27 mouse cellular contexts compared by ENCODE assay signal in the genomic region with DNA sequence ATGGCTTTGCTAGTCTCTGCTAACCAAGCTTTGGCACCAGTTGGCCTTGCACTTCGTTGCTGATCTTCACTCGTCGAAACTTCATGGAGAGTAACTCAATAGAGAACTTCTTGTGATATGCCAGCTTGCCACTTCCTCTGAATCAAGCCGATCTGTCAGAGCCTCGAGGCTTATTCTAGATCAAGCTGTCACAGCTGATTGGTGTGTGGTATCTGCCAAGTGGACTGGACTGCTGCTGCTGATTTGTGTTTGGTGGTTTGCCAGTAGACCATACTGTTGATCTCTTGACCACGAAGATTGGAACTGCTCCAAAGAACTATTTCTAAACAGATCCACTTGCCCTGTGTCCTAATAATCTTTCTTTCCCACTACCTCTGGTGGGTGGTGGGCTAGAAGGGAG. TPM values are rescaled to one million over a fixed set of nuclear protein-coding genes. Genes with fewer than 3 reads are reported as not detected.
A peak's percentile ranks its signal among the peaks of the same experiment; 100 is the strongest.
DNase-seq lines count a peak whose midpoint lies in the region; ATAC-seq and TF ChIP-seq lines count a peak whose summit lies in the region.
"Had no signal": no experiment of that assay in that cellular context is flagged by ENCODE, and none has a peak within 500 bp of the region (broad histone marks: within the 10 kb centered on the region; RNA-seq: fewer than 3 reads in every experiment).

No protein-coding gene starts in this region.

- 16% methylated on average over 6 of the region's 6 CpGs for WGBS in liver, adult 2 months
- WGBS in liver, postnatal 0 days (ENCODE audit: insufficient replicate concordance), result 38% methylated on average over 6 of the region's 6 CpGs

- TF ChIP-seq CTCF in liver, adult 2 months (IDR thresholded peaks at IDR 0.05; ENCODE audit: low read depth, low read length), result no peak
- no peak for TF ChIP-seq CTCF in liver, postnatal 0 days (IDR thresholded peaks at IDR 0.05; ENCODE audit: low read depth)

- peaks cover 37% of the 10 kb centered on the region for H3K4me1 ChIP-seq in liver, adult 2 months (ENCODE audit: control insufficient read depth, insufficient read depth, low read length)
- H3K4me1 ChIP-seq in liver, postnatal 0 days (ENCODE audit: insufficient read depth), result peaks cover 55% of the 10 kb centered on the region
- H3K4me1 ChIP-seq: embryonic facial prominence, embryonic 15.5 days; hindbrain, embryonic 15.5 days; limb, embryonic 12.5 days; lung, embryonic 15.5 days had no signal

- peak; percentile 49 for ATAC-seq in erythroblast, adult 5-6 weeks (replicated peaks; ENCODE audit: low FRiP score, poor library complexity, severe bottlenecking)
- peak; percentile 58 for ATAC-seq in liver, postnatal 0 days

- DNase-seq in heart, adult 11 months, result peak; percentile 49
- no peak for DNase-seq in heart, adult 9 months (ENCODE audit: low spot score in 2 of 2)
- peak; percentile 98 for DNase-seq in liver, adult 2 months (ENCODE audit: extremely low read depth, low read depth, low spot score)
- no peak for DNase-seq in liver
- DNase-seq in liver, postnatal 0 days, result peak; percentile 54
- no peak for DNase-seq in thymus, postnatal 25 days
- DNase-seq in cerebellum, postnatal 36 days, result no peak
- DNase-seq: adrenal gland, adult 8-10 months; cerebellum, postnatal 25 days; heart, postnatal 4 days; layer of hippocampus, adult 9-11 months; retina, postnatal 1 day; right cerebral cortex, postnatal 4 days; thymus, adult 2 months had no signal

- 0 out of 2 replicates have a peak overlapping the region, but pooled peaks have one; percentile 20 for H3K9ac ChIP-seq in liver, adult 2 months (ENCODE audit: low read depth, low read length)
- no peak overlapping the region for H3K9ac ChIP-seq in liver, postnatal 0 days (replicated peaks)
- H3K9ac ChIP-seq: embryonic facial prominence, embryonic 15.5 days; hindbrain, embryonic 15.5 days; limb, embryonic 12.5 days; lung, embryonic 15.5 days; midbrain, embryonic 12.5 days had no signal

- H3K27ac ChIP-seq in liver, adult 2 months (replicated peaks; ENCODE audit: insufficient read depth, low read depth, low read length), result peak overlapping the region; percentile 84
- peak overlapping the region; percentile 89 for H3K27ac ChIP-seq in liver, postnatal 0 days (ENCODE audit: low read depth)
- H3K27ac ChIP-seq: embryonic facial prominence, embryonic 15.5 days; hindbrain, embryonic 15.5 days; kidney, postnatal 0 days; left cerebral cortex, adult 2 months; limb, embryonic 12.5 days; lung, embryonic 15.5 days; macrophage; midbrain, embryonic 12.5 days had no signal

- H3K36me3 ChIP-seq in liver, adult 2 months (ENCODE audit: control insufficient read depth, insufficient read depth, low read length), result no peaks in the 10 kb centered on the region
- H3K36me3 ChIP-seq in liver, postnatal 0 days (replicated peaks; ENCODE audit: insufficient read depth, low read length), result no peaks in the 10 kb centered on the region
- H3K36me3 ChIP-seq: embryonic facial prominence, embryonic 15.5 days; hindbrain, embryonic 15.5 days; limb, embryonic 12.5 days; lung, embryonic 15.5 days; midbrain, embryonic 12.5 days had no signal

- no peaks in the 10 kb centered on the region for H3K9me3 ChIP-seq in liver, postnatal 0 days (ENCODE audit: low read length)
- H3K9me3 ChIP-seq: embryonic facial prominence, embryonic 15.5 days; hindbrain, embryonic 15.5 days; limb, embryonic 12.5 days; lung, embryonic 15.5 days; midbrain, embryonic 12.5 days had no signal

- H3K27me3 ChIP-seq in liver, adult 2 months (ENCODE audit: control insufficient read depth, insufficient read depth, low read length), result no peaks in the 10 kb centered on the region
- no peaks in the 10 kb centered on the region for H3K27me3 ChIP-seq in liver, postnatal 0 days (ENCODE audit: insufficient read depth, low read length)
- H3K27me3 ChIP-seq: embryonic facial prominence, embryonic 15.5 days; hindbrain, embryonic 15.5 days; limb, embryonic 12.5 days; lung, embryonic 15.5 days; midbrain, embryonic 12.5 days had no signal

- no peaks in the 10 kb centered on the region for H3K79me2 ChIP-seq in liver, adult 2 months (ENCODE audit: control insufficient read depth, insufficient read depth, low read length)

- H3K4me2 ChIP-seq in liver, postnatal 0 days (ENCODE audit: low read depth, low read length), result no peak overlapping the region
- H3K4me2 ChIP-seq: embryonic facial prominence, embryonic 15.5 days; hindbrain, embryonic 15.5 days; limb, embryonic 12.5 days; lung, embryonic 15.5 days; midbrain, embryonic 12.5 days had no signal

- no peak overlapping the region for H3K4me3 ChIP-seq in liver, adult 2 months (ENCODE audit: insufficient read depth, low read depth, low read length)
- H3K4me3 ChIP-seq in liver, postnatal 0 days (ENCODE audit: low read depth, low read length), result no peak overlapping the region
- H3K4me3 ChIP-seq: embryonic facial prominence, embryonic 15.5 days; hindbrain, embryonic 15.5 days; left cerebral cortex, adult 2 months; limb, embryonic 12.5 days; lung, embryonic 15.5 days; midbrain, embryonic 12.5 days had no signal

- peak; percentile 80 for TF ChIP-seq EP300 in liver, postnatal 0 days (IDR thresholded peaks at IDR 0.05; ENCODE audit: low read depth)

- TF ChIP-seq POLR2A in liver, adult 2 months (IDR thresholded peaks at IDR 0.05; ENCODE audit: extremely low read depth, insufficient read depth, low read length), result no peak

RNA-seq across cellular contexts. Expression of a gene that starts 8.9 kb away (rescaled TPM):
- 3,614 and 3,656 TPM in 2 replicates for total RNA-seq in liver, adult 2 months (2014; rRNA removed)
- 3,813 and 5,374 TPM in 2 replicates for polyA plus RNA-seq in liver, adult 2 months (2012; rRNA removed)
- not detected in 2 replicates for total RNA-seq in erythroblast, adult 5-6 weeks (2015; ENCODE audit: low replicate concordance)
- not detected in 2 replicates for total RNA-seq in erythroblast, adult 5-6 weeks (2017; ENCODE audit: low replicate concordance)
- 638 and 713 TPM in 2 replicates for polyA plus RNA-seq in liver, postnatal 0 days (2015; fragmentation: Nextera tagmentation; extraction: Ambion mirVana)
- total RNA-seq: heart, postnatal 4 days; left cerebral cortex, adult 2 months; monocyte, adult 5-6 weeks had no signal
- polyA plus RNA-seq: embryonic facial prominence, embryonic 15.5 days; forebrain, embryonic 11.5 days; heart, embryonic 14.5 days; hindbrain, embryonic 15.5 days; limb, embryonic 12.5 days; lung, embryonic 15.5 days; macrophage; midbrain, embryonic 12.5 days; neural tube, embryonic 11.5 days had no signal

RNA-seq across cellular contexts. Expression of a gene that starts 22.2 kb away (rescaled TPM):
- total RNA-seq in liver, adult 2 months (2014; rRNA removed), result 29.8 and 39.8 TPM in 2 replicates
- polyA plus RNA-seq in liver, adult 2 months (2012; rRNA removed), result 26.4 and 28.5 TPM in 2 replicates
- total RNA-seq in erythroblast, adult 5-6 weeks (2015; ENCODE audit: low replicate concordance), result 6.9 and 25.5 TPM in 2 replicates
- total RNA-seq in erythroblast, adult 5-6 weeks (2017; ENCODE audit: low replicate concordance), result 13.8 and 28.7 TPM in 2 replicates
- polyA plus RNA-seq in liver, postnatal 0 days (2015; fragmentation: Nextera tagmentation; extraction: Ambion mirVana), result 116 and 120 TPM in 2 replicates

RNA-seq across cellular contexts. Expression of a gene that starts 49.4 kb away (rescaled TPM):
- 1.8 and 3.8 TPM in 2 replicates for total RNA-seq in liver, adult 2 months (2014; rRNA removed)
- 6.0 and 7.2 TPM in 2 replicates for polyA plus RNA-seq in liver, adult 2 months (2012; rRNA removed)
- 15.6 and 19.2 TPM in 2 replicates for total RNA-seq in erythroblast, adult 5-6 weeks (2015; ENCODE audit: low replicate concordance)
- 5.5 and 7.7 TPM in 2 replicates for total RNA-seq in erythroblast, adult 5-6 weeks (2017; ENCODE audit: low replicate concordance)
- polyA plus RNA-seq in liver, postnatal 0 days (2015; fragmentation: Nextera tagmentation; extraction: Ambion mirVana), result 3.6 and 4.3 TPM in 2 replicates

RNA-seq across cellular contexts. Expression of a gene that starts 58.9 kb away (rescaled TPM):
- 0.09 and 0.87 TPM in 2 replicates for total RNA-seq in liver, adult 2 months (2014; rRNA removed)
- 0.61 and 0.86 TPM in 2 replicates for polyA plus RNA-seq in liver, adult 2 months (2012; rRNA removed)
- total RNA-seq in erythroblast, adult 5-6 weeks (2015; ENCODE audit: low replicate concordance), result 1.5 and 2.1 TPM in 2 replicates
- 0.70 and 2.1 TPM in 2 replicates for total RNA-seq in erythroblast, adult 5-6 weeks (2017; ENCODE audit: low replicate concordance)
- 2.1 and 2.4 TPM in 2 replicates for polyA plus RNA-seq in liver, postnatal 0 days (2015; fragmentation: Nextera tagmentation; extraction: Ambion mirVana)

Comparison
In these comparisons a context has a peak if more than half of its experiments do, and no peak if none do; other contexts are left out.
1. DNase-seq: peak in heart, adult 11 months (single experiment), liver, adult 2 months (single experiment) and liver, postnatal 0 days (single experiment); none in heart, adult 9 months (0 of 2), liver (single experiment), thymus, postnatal 25 days (single experiment) and cerebellum, postnatal 36 days (0 of 2).
2. RNA of a gene that starts 8.9 kb away (total RNA-seq): 3,614 to 3,656 TPM in liver, adult 2 months; not detected in erythroblast, adult 5-6 weeks; every median in the first group is over 1,000 times any median in the second.